ENCODE assay signal across 10 mouse cellular contexts in genomic region chr8:46742691-46743082, GRCm38 (mm10). TPM values are rescaled to one million over a fixed set of nuclear protein-coding genes. Genes with fewer than 3 reads are reported as not detected.
DNase-seq lines count a peak whose midpoint lies in the region; ATAC-seq lines count a peak whose summit lies in the region.
"Had no signal": no experiment of that assay in that cellular context is flagged by ENCODE, and none has a peak within 500 bp of the region (broad histone marks: within the 10 kb centered on the region; RNA-seq: fewer than 3 reads in every experiment).

No protein-coding gene starts in this region.

- WGBS in kidney, embryonic 15.5 days: 61% methylated on average over 5 of the region's 5 CpGs
- WGBS in liver, embryonic 15.5 days (ENCODE audit: insufficient replicate concordance): 46% methylated on average over 5 of the region's 5 CpGs

- no peaks in the 10 kb centered on the region for H3K36me3 ChIP-seq in kidney, embryonic 15.5 days
- H3K36me3 ChIP-seq in megakaryocyte, embryonic 14.5 days (replicated peaks; ENCODE audit: low read length): peaks cover 24% of the 10 kb centered on the region
- no peaks in the 10 kb centered on the region for H3K36me3 ChIP-seq in liver, embryonic 15.5 days (replicated peaks)

- no peak overlapping the region for H3K4me3 ChIP-seq in kidney, embryonic 15.5 days (replicated peaks)
- H3K4me3 ChIP-seq in megakaryocyte, embryonic 14.5 days (replicated peaks): peak overlapping the region; percentile 95
- 0 out of 2 replicates have a peak overlapping the region, but pooled peaks have one; percentile 95 for H3K4me3 ChIP-seq in liver, embryonic 15.5 days (replicated peaks)

- DNase-seq in kidney, postnatal 10 days: no peak
- DNase-seq in right cerebral cortex, postnatal 36 days (ENCODE audit: low spot score in 2 of 2): no peak
- no peak for DNase-seq in urinary bladder, postnatal 36 days (ENCODE audit: low spot score in 2 of 2)
- DNase-seq: cerebellum, postnatal 25 days; right cerebral cortex, postnatal 25 days; thymus, postnatal 4 days had no signal

- H3K9ac ChIP-seq in kidney, embryonic 15.5 days: no peak overlapping the region
- no peak overlapping the region for H3K9ac ChIP-seq in liver, embryonic 15.5 days

- H3K4me1 ChIP-seq in kidney, embryonic 15.5 days: peaks cover 45% of the 10 kb centered on the region
- H3K4me1 ChIP-seq in megakaryocyte, embryonic 14.5 days: peaks cover 64% of the 10 kb centered on the region
- H3K4me1 ChIP-seq in liver, embryonic 15.5 days (replicated peaks): peaks cover 52% of the 10 kb centered on the region

- H3K27ac ChIP-seq in kidney, embryonic 15.5 days: peak overlapping the region; percentile 22; the same call in 1 of the 2 replicates
- H3K27ac ChIP-seq in liver, embryonic 15.5 days (replicated peaks): no peak overlapping the region

- H3K27me3 ChIP-seq in kidney, embryonic 15.5 days: no peaks in the 10 kb centered on the region
- H3K27me3 ChIP-seq in megakaryocyte, embryonic 14.5 days (replicated peaks): no peaks in the 10 kb centered on the region
- no peaks in the 10 kb centered on the region for H3K27me3 ChIP-seq in liver, embryonic 15.5 days

- 0 out of 2 replicates have a peak overlapping the region, but pooled peaks have one; percentile 9 for H3K4me2 ChIP-seq in kidney, embryonic 15.5 days
- peak overlapping the region; percentile 89; the same call in 1 of the 2 replicates for H3K4me2 ChIP-seq in liver, embryonic 15.5 days

- no peak for ATAC-seq in kidney, embryonic 15.5 days (replicated peaks; ENCODE audit: low FRiP score)
- ATAC-seq in megakaryocyte, adult 5-6 weeks (ENCODE audit: poor library complexity, severe bottlenecking): no peak
- no peak for ATAC-seq in liver, embryonic 15.5 days (ENCODE audit: insufficient read depth)

- H3K9me3 ChIP-seq in kidney, embryonic 15.5 days (replicated peaks): no peaks in the 10 kb centered on the region
- H3K9me3 ChIP-seq in megakaryocyte, embryonic 14.5 days: no peaks in the 10 kb centered on the region
- H3K9me3 ChIP-seq in liver, embryonic 15.5 days (replicated peaks): no peaks in the 10 kb centered on the region

RNA-seq across cellular contexts. Expression of gene Irf2, which starts 3.2 kb away (rescaled TPM):
- polyA plus RNA-seq in kidney, embryonic 15.5 days (2015; fragmentation: Nextera tagmentation; extraction: Ambion mirVana): 18.4 and 21.9 TPM in 2 replicates
- polyA plus RNA-seq in megakaryocyte, embryonic 14.5 days (2012; ENCODE audit: insufficient read depth, low replicate concordance): 29.9 and 107 TPM in 2 replicates
- total RNA-seq in megakaryocyte, adult 5-6 weeks (2015): 152 and 154 TPM in 2 replicates
- 37.9 and 77.9 TPM in 2 replicates for total RNA-seq in megakaryocyte, adult 5-6 weeks (2017)
- 10.1 and 11.6 TPM in 2 replicates for polyA plus RNA-seq in liver, embryonic 15.5 days (2015; fragmentation: Nextera tagmentation; extraction: Ambion mirVana)
